Mouse (Mus musculus) heart, embryonic 16.5 days (tissue): ENCODE results near the gene 4930442H23Rik. TPM values are rescaled to one million over a fixed set of nuclear protein-coding genes. Genes with fewer than 3 reads are reported as not detected.

ENCODE experiments used
- ATAC-seq: fragments of 200-750 bp; cut with Nextera tagmentation; replicated peaks from 2 replicates; pipeline ENCODE4 v1.8.0; 2017; ENCODE audit warnings: moderate number of reproducible peaks; ENCODE audit not compliant: insufficient read depth, low FRiP score; ENCODE audit errors: extremely low read depth
- H3K27ac ChIP-seq: fragments of 300-500 bp; sonication (generic); 2 replicates; pipeline ENCODE4 v1.5.1; 2014; ENCODE audit warnings: mild to moderate bottlenecking, low read length, control low read depth, moderate library complexity
- H3K27me3 ChIP-seq: fragments of 300-500 bp; sonication (generic); 2 replicates; pipeline ENCODE4 v1.6.1; 2014; ENCODE audit warnings: low read length, mixed read lengths; ENCODE audit not compliant: control insufficient read depth, insufficient read depth
- H3K36me3 ChIP-seq: fragments of 300-500 bp; sonication (generic); 2 replicates; pipeline ENCODE4 v1.6.1; 2014; ENCODE audit not compliant: control insufficient read depth, insufficient read depth
- H3K4me1 ChIP-seq: fragments of 300-500 bp; sonication (generic); 2 replicates; pipeline ENCODE4 v1.6.1; 2014; ENCODE audit warnings: low read length, mixed read lengths; ENCODE audit not compliant: control insufficient read depth, insufficient read depth
- H3K4me2 ChIP-seq: fragments of 300-500 bp; sonication (generic); 2 replicates; pipeline ENCODE4 v1.6.1; 2014; ENCODE audit warnings: low read depth, mild to moderate bottlenecking, control low read depth, low read length
- H3K4me3 ChIP-seq: fragments of 300-500 bp; sonication (generic); 2 replicates; pipeline ENCODE4 v1.5.1; 2014; ENCODE audit warnings: mild to moderate bottlenecking, control low read depth, low read length
- H3K9ac ChIP-seq: fragments of 300-500 bp; sonication (generic); 2 replicates; pipeline ENCODE4 v1.6.1; 2014; ENCODE audit warnings: low read length, control low read depth
- H3K9me3 ChIP-seq: fragments of 300-500 bp; sonication (generic); replicated peaks from 2 replicates; pipeline ENCODE4 v1.6.1; 2016; ENCODE audit warnings: low read length; ENCODE audit not compliant: control insufficient read depth
- WGBS: fragments of 180-500 bp; shearing (Covaris S2); extraction: QIAGEN DNeasy Blood & Tissue Kit; methylation state at CpG from one replicate; pipeline ENCODE4 v1.1.7; 2014; 5-methylcytosine and 5-hydroxymethylcytosine counted together
- polyA plus RNA-seq: library from polyadenylated mRNA; unstranded; fragments of >200 nt; fragmentation: Nextera tagmentation; extraction: Ambion mirVana; gene quantifications from 2 replicates; pipeline ENCODE4 v1.2.1, GENCODE M21; 2015

Gene 4930442H23Rik
- polyA plus RNA-seq, 1 experiment from 2014 or later: 0.11 TPM

DNA sequence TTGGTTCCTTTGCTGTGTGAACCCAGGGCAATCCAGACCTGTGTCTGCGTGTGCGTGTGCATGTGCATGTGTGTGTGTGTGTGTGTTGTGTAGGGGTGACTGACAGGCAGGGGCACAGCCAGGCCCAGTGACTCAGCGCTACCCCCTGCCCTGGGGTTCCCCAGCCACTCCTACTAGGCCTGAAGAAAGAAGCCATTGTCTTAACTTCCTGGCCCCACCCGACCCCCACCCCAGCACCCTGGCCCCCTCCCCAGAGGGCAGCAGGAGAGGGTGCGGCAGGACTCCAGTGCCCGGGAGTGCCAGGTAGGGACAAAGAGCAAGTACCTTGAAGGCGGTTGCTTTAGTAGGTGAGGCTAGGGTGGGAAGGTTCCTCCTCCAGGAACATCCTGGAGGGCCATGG, 37.9 kb downstream of the 4930442H23Rik start:
- H3K4me3 ChIP-seq: no peak overlapping the region
- H3K27me3 ChIP-seq: no peaks in the 10 kb centered on the region
- 86% methylated on average over 7 of the region's 7 CpGs for WGBS
- H3K36me3 ChIP-seq: peaks cover 54% of the 10 kb centered on the region
- peaks cover 21% of the 10 kb centered on the region for H3K4me1 ChIP-seq
- H3K9ac ChIP-seq: no peak overlapping the region
- H3K27ac ChIP-seq: no peak overlapping the region
- H3K9me3 ChIP-seq: no peaks in the 10 kb centered on the region
- ATAC-seq: no peak
- H3K4me2 ChIP-seq: no peak overlapping the region

GRCm38 (mm10) chr10:81145307-81145706, 38.3 kb downstream of the 4930442H23Rik start:
- peaks cover 26% of the 10 kb centered on the region for H3K4me1 ChIP-seq
- H3K9ac ChIP-seq: no peak overlapping the region

GRCm38 (mm10) chr10:81144667-81145066, 39.0 kb downstream of the 4930442H23Rik start:
- H3K9ac ChIP-seq: no peak overlapping the region
- no peaks in the 10 kb centered on the region for H3K27me3 ChIP-seq
- H3K4me3 ChIP-seq: no peak overlapping the region
- no peak overlapping the region for H3K27ac ChIP-seq
- H3K4me2 ChIP-seq: no peak overlapping the region
- no peaks in the 10 kb centered on the region for H3K9me3 ChIP-seq
- 77% methylated on average over 27 of the region's 27 CpGs for WGBS
- H3K36me3 ChIP-seq: peaks cover 52% of the 10 kb centered on the region
- peaks cover 32% of the 10 kb centered on the region for H3K4me1 ChIP-seq
- no peak for ATAC-seq

More at GRCm38 (mm10) chr10:81145307-81145706, 38.3 kb downstream of the 4930442H23Rik start:
- peaks cover 54% of the 10 kb centered on the region for H3K36me3 ChIP-seq
- H3K4me3 ChIP-seq: no peak overlapping the region
- no peak overlapping the region for H3K4me2 ChIP-seq
- no peak for ATAC-seq
- no peaks in the 10 kb centered on the region for H3K9me3 ChIP-seq
- 91% methylated on average over 6 of the region's 6 CpGs for WGBS
- H3K27ac ChIP-seq: no peak overlapping the region
- no peaks in the 10 kb centered on the region for H3K27me3 ChIP-seq

- Histone ChIP-seq H3K27me3 (no peaks in the 10 kb centered on the region), H3K4me2 (no peak overlapping the region), H3K4me3 (no peak overlapping the region), H3K4me1 (peaks cover 40% of the 10 kb centered on the region), H3K9me3 (no peaks in the 10 kb centered on the region), H3K27ac (no peak overlapping the region), H3K36me3 (peaks cover 45% of the 10 kb centered on the region), H3K9ac (no peak overlapping the region)
- ATAC-seq: no peak
- 94% methylated on average over 52 of the region's 52 CpGs for WGBS
Measured at GRCm38 (mm10) chr10:81143845-81144437, 39.7 kb downstream of the 4930442H23Rik start.

- Histone ChIP-seq H3K4me3 (no peak overlapping the region), H3K4me1 (peaks cover 46% of the 10 kb centered on the region), H3K36me3 (peaks cover 38% of the 10 kb centered on the region), H3K9ac (no peak overlapping the region; the same call in 1 of the 2 replicates), H3K27me3 (no peaks in the 10 kb centered on the region), H3K27ac (no peak overlapping the region), H3K9me3 (no peaks in the 10 kb centered on the region), H3K4me2 (no peak overlapping the region)
- 84% methylated on average over 7 of the region's 7 CpGs for WGBS
- ATAC-seq: no peak
Measured at GRCm38 (mm10) chr10:81143157-81143633, 40.5 kb downstream of the 4930442H23Rik start.

DNA sequence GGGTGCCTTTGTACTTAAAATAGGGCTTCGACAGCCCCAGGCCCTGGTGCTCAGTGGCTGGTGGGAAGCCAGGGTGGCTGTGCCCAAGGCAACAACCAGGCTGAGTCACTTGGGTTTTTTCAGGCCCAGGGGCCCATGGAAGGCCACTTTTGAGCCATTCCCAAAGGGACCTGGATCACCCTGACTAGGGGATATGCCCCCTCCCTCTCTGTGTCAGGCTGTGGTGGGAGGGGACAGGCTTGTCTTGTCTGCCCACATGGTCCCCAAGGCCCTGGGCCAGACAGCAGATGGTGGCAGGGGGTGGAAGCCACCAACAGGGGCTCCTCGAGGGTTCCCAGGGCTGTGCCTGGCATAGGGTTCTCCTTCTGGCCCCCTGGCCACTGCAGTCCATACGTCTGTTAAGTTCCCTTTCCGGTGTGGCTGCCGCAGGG, 41.1 kb downstream of the 4930442H23Rik start:
- H3K27ac ChIP-seq: peak overlapping the region; percentile 7; the same call in 1 of the 2 replicates
- peaks cover 32% of the 10 kb centered on the region for H3K36me3 ChIP-seq
- H3K4me3 ChIP-seq: no peak overlapping the region
- H3K27me3 ChIP-seq: no peaks in the 10 kb centered on the region
- WGBS: 70% methylated on average over 5 of the region's 5 CpGs
- no peaks in the 10 kb centered on the region for H3K9me3 ChIP-seq
- H3K4me2 ChIP-seq: no peak overlapping the region
- no peak for ATAC-seq
- H3K9ac ChIP-seq: peak overlapping the region; percentile 32; the same call in 1 of the 2 replicates
- H3K4me1 ChIP-seq: peaks cover 46% of the 10 kb centered on the region

DNA sequence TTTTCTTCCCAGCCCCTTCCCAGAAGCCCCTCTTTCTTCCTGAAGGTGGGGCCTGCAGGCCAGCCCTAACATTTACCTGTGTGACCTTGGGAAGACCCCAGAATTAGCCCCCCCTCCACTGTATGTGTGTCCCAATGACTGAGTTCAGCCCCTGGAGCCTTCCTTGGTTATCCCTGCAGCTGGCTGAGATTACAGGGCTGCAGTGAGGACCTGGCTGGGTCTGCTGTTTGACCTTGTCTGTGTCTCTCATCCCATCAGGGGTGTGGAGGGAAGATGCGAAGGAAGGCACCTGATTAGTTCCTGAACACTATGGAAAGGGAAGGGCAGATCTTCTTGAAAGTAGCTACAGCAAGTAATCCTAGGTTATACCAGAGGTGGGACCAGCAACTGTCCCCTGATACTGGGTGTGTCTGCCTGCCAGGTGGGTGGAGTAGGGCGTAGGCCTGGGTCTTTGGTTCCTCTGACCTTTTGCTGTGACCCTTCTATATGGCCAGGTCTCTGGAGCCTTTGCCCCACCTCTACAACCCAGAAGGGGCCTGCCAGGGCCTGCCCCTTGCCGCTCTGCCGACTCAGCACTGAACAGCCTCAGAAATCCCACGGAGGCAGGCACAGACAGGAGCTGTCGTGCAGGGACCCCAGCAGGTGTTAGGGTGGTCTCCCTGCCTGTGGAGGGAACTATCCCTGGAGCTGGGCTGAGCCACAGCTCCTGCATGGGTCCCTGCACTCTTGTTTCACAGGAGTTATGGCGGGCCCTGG, 42.0 kb downstream of the 4930442H23Rik start:
- Histone ChIP-seq H3K4me2 (peak overlapping the region; percentile 94), H3K4me1 (peaks cover 46% of the 10 kb centered on the region), H3K27me3 (no peaks in the 10 kb centered on the region), H3K36me3 (peaks cover 25% of the 10 kb centered on the region), H3K9ac (peak overlapping the region; percentile 56), H3K27ac (peak overlapping the region; percentile 41), H3K9me3 (no peaks in the 10 kb centered on the region), H3K4me3 (no peak overlapping the region)
- WGBS: 70% methylated on average over 7 of the region's 7 CpGs
- ATAC-seq: no peak

GRCm38 (mm10) chr10:81140717-81141454, 42.8 kb downstream of the 4930442H23Rik start:
- no peak for ATAC-seq
- Histone ChIP-seq H3K4me3 (peak overlapping the region; percentile 87), H3K9ac (peak overlapping the region; percentile 56), H3K9me3 (no peaks in the 10 kb centered on the region), H3K4me2 (peak overlapping the region; percentile 94), H3K27me3 (no peaks in the 10 kb centered on the region), H3K27ac (peak overlapping the region; percentile 41), H3K36me3 (peaks cover 23% of the 10 kb centered on the region), H3K4me1 (peaks cover 46% of the 10 kb centered on the region)
- 38% methylated on average over 10 of the region's 10 CpGs for WGBS
